Mouse (Mus musculus): ENCODE data around the gene Arfip1. TPM values are rescaled to one million over a fixed set of nuclear protein-coding genes. Genes with fewer than 3 reads are reported as not detected.

Arfip1 gene
- polyA plus RNA-seq (2012; rRNA removed): 5.5 and 6.3 TPM in 2 replicates

DNA sequence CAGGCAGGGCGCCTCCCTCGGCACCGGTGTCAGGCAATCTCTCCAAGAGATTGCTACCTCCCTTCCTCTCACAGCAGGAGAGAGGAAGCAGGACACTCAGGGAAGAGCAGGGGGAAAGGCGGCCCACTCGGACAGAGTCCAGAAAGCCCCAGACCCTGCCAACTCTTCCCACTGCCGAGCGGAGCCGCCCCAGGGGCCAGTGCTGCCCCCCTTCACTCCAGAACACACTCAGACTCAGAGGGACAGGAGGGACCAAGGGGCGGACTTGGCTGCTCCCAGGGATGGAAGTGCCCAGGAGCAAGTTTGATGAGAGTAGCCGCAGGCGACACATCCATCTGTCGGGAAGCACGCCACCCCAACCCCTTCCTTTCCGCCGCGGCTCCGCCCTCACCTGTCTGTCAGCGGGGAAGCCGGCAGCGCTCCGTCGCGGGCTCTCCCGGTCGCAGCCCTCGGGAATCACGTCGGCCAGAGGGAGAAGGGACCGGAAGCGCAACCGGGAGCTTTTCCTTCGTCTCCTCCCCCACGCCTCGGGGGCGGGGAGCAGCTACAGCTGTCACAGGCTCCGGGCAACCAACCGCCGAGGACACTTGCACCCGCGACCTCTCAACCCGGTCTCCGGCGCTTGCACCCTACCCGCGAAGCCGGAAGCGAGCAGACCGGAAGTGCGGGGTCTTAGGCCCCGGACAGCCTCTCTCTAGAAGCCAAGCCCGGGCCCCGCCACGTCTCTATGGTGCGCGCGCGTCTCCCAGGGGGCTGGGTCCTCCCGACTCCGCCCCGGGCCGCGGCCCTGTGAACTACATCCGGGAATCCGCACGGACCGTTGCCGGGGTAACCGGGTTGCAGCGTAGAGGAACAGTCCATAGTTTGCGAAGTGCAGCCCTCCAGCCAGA, at the start of gene Arfip1:
Arfip1 (minus strand) TSS at position 603 of the 890 bp plus-strand sequence.

DNA sequence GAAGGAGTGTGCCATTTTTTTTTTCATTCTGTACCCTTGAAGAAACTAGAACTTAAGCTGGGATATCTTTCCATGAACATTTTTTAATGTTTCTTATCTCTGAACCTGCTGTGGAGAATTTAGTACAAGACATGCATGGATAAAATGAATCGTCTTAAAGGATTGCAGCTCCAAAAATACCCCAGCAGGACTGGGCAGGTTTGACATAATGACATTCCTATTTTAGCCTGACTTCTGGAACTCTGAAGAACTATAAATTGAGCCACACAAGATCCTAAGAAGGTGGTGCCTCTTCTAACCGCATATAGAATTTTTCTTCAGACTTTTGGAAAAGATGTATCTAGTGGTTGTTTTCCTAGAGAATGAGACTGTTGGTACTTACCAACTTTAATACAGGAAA, 10.8 kb upstream of the Arfip1 start, which contains the start of gene Tigd4:
Tigd4 (plus strand) TSS at position 301 of the 400 bp plus-strand sequence.

DNA sequence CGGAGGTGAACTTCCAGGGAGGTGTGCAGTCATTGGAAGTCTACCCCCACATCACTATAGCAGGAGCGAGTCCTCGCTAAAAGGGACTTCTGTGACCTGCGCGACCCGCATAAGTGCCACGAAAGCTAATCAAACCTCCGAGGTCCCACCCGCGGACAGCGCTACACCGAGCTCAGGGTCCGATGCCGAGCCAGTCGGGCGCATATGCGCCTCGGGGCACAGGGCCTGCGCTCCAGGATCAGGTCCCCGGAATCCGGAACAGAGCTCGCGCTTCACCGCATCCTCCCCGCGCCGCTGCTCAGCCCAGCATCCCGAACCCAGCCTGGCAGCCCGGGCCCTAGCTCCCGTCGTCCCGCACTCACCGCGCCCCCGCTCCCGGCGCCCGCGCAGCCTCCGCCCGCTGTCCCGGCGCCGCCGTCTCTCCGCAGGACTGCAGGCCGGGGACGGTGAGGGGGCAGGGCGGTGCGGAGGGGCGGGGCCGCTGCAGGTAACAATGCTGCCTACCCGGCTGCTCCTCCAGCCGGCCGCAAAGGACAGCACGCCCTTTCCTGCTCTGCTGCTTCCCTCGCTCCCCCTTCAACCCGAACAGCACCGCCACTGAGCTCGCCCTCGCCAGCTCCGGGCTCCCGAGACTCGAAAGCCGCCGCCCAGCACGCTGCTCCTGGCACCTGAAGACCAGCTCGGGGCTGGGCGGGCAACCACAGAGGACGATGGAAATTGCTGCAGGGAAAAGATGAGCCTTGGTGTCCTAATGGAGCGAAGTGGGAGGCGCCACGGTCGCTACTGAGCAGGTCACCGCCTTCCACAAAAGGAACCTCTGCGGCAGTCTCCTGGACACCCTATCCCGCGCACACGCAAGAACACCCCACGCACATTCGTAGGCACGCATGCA, 102.2 kb downstream of the Arfip1 start, which contains the start of gene Fhdc1:
Fhdc1 (minus strand) TSS at position 424 of the 892 bp plus-strand sequence.

Other genes with a start within 250 kb of the Arfip1 start
- gene Fhdc1, start 102.2 kb downstream of the Arfip1 start, polyA plus RNA-seq (2012; rRNA removed): 13.2 and 20.1 TPM in 2 replicates
- 0.01 TPM in 1 of 2 replicates, not detected in the other for gene Tigd4, start 10.9 kb upstream of the Arfip1 start, polyA plus RNA-seq (2012; rRNA removed)
- 0.46 and 0.68 TPM in 2 replicates for gene Tmem154, start 83.6 kb upstream of the Arfip1 start, polyA plus RNA-seq (2012; rRNA removed)
- 3.0 and 3.1 TPM in 2 replicates for gene Fbxw7, start 232.6 kb upstream of the Arfip1 start, polyA plus RNA-seq (2012; rRNA removed)